Mouse (Mus musculus) liver, adult 2 months (tissue): ENCODE measurements around the gene Bud13. TPM values are rescaled to one million over a fixed set of nuclear protein-coding genes. Genes with fewer than 3 reads are reported as not detected.

Source experiments
- DNase-seq: peaks from one replicate; pipeline ENCODE4 v3.0.0-alpha.2; 2011; ENCODE audit warnings: low read depth, low spot score; ENCODE audit errors: extremely low read depth
- H3K27ac ChIP-seq: fragments of 200-500 bp; replicated peaks from 2 replicates; pipeline ENCODE4 v1.5.1; 2012; ENCODE audit warnings: low read depth, mild to moderate bottlenecking, control low read depth, inconsistent platforms, low read length; ENCODE audit not compliant: insufficient read depth
- H3K27me3 ChIP-seq: fragments of 200-500 bp; 2 replicates; pipeline ENCODE4 v1.6.1; 2012; ENCODE audit warnings: mild to moderate bottlenecking, moderate library complexity, low read length, inconsistent platforms; ENCODE audit not compliant: control insufficient read depth, insufficient read depth
- H3K36me3 ChIP-seq: fragments of 200-500 bp; 2 replicates; pipeline ENCODE4 v1.6.1; 2012; ENCODE audit warnings: low read length, inconsistent platforms; ENCODE audit not compliant: control insufficient read depth, insufficient read depth
- H3K4me1 ChIP-seq: fragments of 200-500 bp; 2 replicates; pipeline ENCODE4 v1.6.1; 2011; ENCODE audit warnings: low read length; ENCODE audit not compliant: control insufficient read depth, insufficient read depth
- H3K4me3 ChIP-seq: fragments of 200-500 bp; 2 replicates; pipeline ENCODE4 v1.5.1; 2011; ENCODE audit warnings: low read depth, mild to moderate bottlenecking, control low read depth, low read length, moderate library complexity; ENCODE audit not compliant: insufficient read depth
- H3K79me2 ChIP-seq: fragments of 200-500 bp; 2 replicates; pipeline ENCODE4 v1.6.1; 2012; ENCODE audit warnings: inconsistent platforms, mild to moderate bottlenecking, low read length, moderate library complexity; ENCODE audit not compliant: control insufficient read depth, insufficient read depth
- H3K9ac ChIP-seq: fragments of 200-500 bp; 2 replicates; pipeline ENCODE4 v1.6.1; 2012; ENCODE audit warnings: low read depth, mild to moderate bottlenecking, control low read depth, inconsistent platforms, low read length
- CTCF ChIP-seq: fragments of 200-500 bp; IDR thresholded peaks from 2 replicates; pipeline ENCODE4 v1.5.1; 2011; ENCODE audit warnings: low read depth, low read length, control low read depth
- POLR2A ChIP-seq: fragments of 200-500 bp; IDR thresholded peaks from 2 replicates; pipeline ENCODE4 v1.6.1; 2011; ENCODE audit warnings: low read length, control low read depth; ENCODE audit not compliant: insufficient read depth; ENCODE audit errors: extremely low read depth
- WGBS: fragments of 180-500 bp; shearing (Covaris S2); methylation state at CpG from one replicate; pipeline ENCODE4 v1.1.7; 2018; 5-methylcytosine and 5-hydroxymethylcytosine counted together
- polyA plus RNA-seq: library from polyadenylated mRNA; depleted of rRNA; stranded (reverse); fragments of >200 nt; gene quantifications from 2 replicates; pipeline ENCODE4 v1.2.3, GENCODE M21; 2012
- total RNA-seq: library from RNA; depleted of rRNA; stranded (reverse); fragments of >200 nt; gene quantifications from 2 replicates; pipeline ENCODE4 v1.2.3, GENCODE M21; 2014

Bud13 gene
- total and polyA plus RNA-seq, 2 experiments, result 3.0 to 3.6 TPM

- H3K4me1 ChIP-seq, result no peaks in the 10 kb centered on the region
- H3K36me3 ChIP-seq, result no peaks in the 10 kb centered on the region
- H3K27ac ChIP-seq, result no peak overlapping the region
- no peaks in the 10 kb centered on the region for H3K27me3 ChIP-seq
- peak; percentile 41 for DNase-seq
- no peak overlapping the region for H3K4me3 ChIP-seq
- TF ChIP-seq CTCF, result peak; percentile 71
- no peak for TF ChIP-seq POLR2A
- 20% methylated on average over 7 of the region's 7 CpGs for WGBS
- no peak overlapping the region for H3K9ac ChIP-seq
- H3K79me2 ChIP-seq, result no peaks in the 10 kb centered on the region
These were observed 26.3 kb downstream of the Bud13 start for GRCm38 (mm10) chr9:46309121-46309520.

GRCm38 (mm10) chr9:46314507-46314906 is 31.7 kb downstream of the Bud13 start:
- Histone ChIP-seq H3K4me1 (no peaks in the 10 kb centered on the region), H3K27ac (no peak overlapping the region), H3K9ac (no peak overlapping the region), H3K27me3 (no peaks in the 10 kb centered on the region), H3K4me3 (no peak overlapping the region), H3K36me3 (no peaks in the 10 kb centered on the region), H3K79me2 (no peaks in the 10 kb centered on the region)
- WGBS, result 8% methylated on average over 4 of the region's 4 CpGs
- TF ChIP-seq CTCF (peak; percentile 99), POLR2A (no peak)
- peak; percentile 48 for DNase-seq

- no peaks in the 10 kb centered on the region for H3K4me1 ChIP-seq
- H3K27ac ChIP-seq, result no peak overlapping the region
- TF ChIP-seq POLR2A (no peak), CTCF (no peak)
- no peak overlapping the region for H3K9ac ChIP-seq
- DNase-seq, result no peak
- WGBS, result 38% methylated on average over 2 of the region's 2 CpGs
- H3K27me3 ChIP-seq, result no peaks in the 10 kb centered on the region
- H3K79me2 ChIP-seq, result no peaks in the 10 kb centered on the region
- no peak overlapping the region for H3K4me3 ChIP-seq
- H3K36me3 ChIP-seq, result no peaks in the 10 kb centered on the region
These were observed 32.1 kb downstream of the Bud13 start for GRCm38 (mm10) chr9:46314921-46315320.

- H3K79me2 ChIP-seq, result no peaks in the 10 kb centered on the region
- no peaks in the 10 kb centered on the region for H3K4me1 ChIP-seq
- H3K4me3 ChIP-seq, result no peak overlapping the region
- TF ChIP-seq POLR2A, result no peak
- TF ChIP-seq CTCF, result no peak
- no peak overlapping the region for H3K27ac ChIP-seq
- no peak overlapping the region for H3K9ac ChIP-seq
- no peaks in the 10 kb centered on the region for H3K27me3 ChIP-seq
- no peak for DNase-seq
- no peaks in the 10 kb centered on the region for H3K36me3 ChIP-seq
- WGBS, result 68% methylated on average over 11 of the region's 11 CpGs
These were observed 33.1 kb downstream of the Bud13 start for GRCm38 (mm10) chr9:46315807-46316365.

- no peak overlapping the region for H3K9ac ChIP-seq
- WGBS, result 51% methylated on average over 5 of the region's 5 CpGs
- H3K4me3 ChIP-seq, result no peak overlapping the region
- no peaks in the 10 kb centered on the region for H3K27me3 ChIP-seq
- H3K79me2 ChIP-seq, result no peaks in the 10 kb centered on the region
- TF ChIP-seq POLR2A, result no peak
- TF ChIP-seq CTCF, result no peak
- no peak for DNase-seq
- H3K4me1 ChIP-seq, result no peaks in the 10 kb centered on the region
- H3K36me3 ChIP-seq, result no peaks in the 10 kb centered on the region
- H3K27ac ChIP-seq, result no peak overlapping the region
These were observed 33.6 kb downstream of the Bud13 start for GRCm38 (mm10) chr9:46316388-46316787.

- Histone ChIP-seq H3K27me3 (no peaks in the 10 kb centered on the region), H3K79me2 (no peaks in the 10 kb centered on the region), H3K36me3 (no peaks in the 10 kb centered on the region), H3K9ac (no peak overlapping the region), H3K4me1 (no peaks in the 10 kb centered on the region), H3K27ac (no peak overlapping the region), H3K4me3 (no peak overlapping the region)
- WGBS, result 83% methylated on average over 8 of the region's 8 CpGs
- DNase-seq, result no peak
- TF ChIP-seq POLR2A (no peak), CTCF (no peak)
These were observed 34.1 kb downstream of the Bud13 start for GRCm38 (mm10) chr9:46316909-46317308.
